Mouse (Mus musculus) embryonic facial prominence, embryonic 14.5 days (tissue): ENCODE results near the gene Vapa. TPM values are rescaled to one million over a fixed set of nuclear protein-coding genes. Genes with fewer than 3 reads are reported as not detected.
"Not testable (repeated sequence)": the region's sequence is repeated elsewhere in the genome, so short reads cannot be mapped to it uniquely, and the experiment has no call there.

ENCODE experiments used
- ATAC-seq: fragments of 200-750 bp; cut with Nextera tagmentation; 2 replicates; pipeline ENCODE4 v1.8.0; 2017; ENCODE audit warnings: low read depth, moderate number of reproducible peaks, moderate TSS enrichment
- DNase-seq: peaks from one replicate; pipeline ENCODE4 v3.0.0-alpha.2; 2015; ENCODE audit warnings: low spot score
- H3K27ac ChIP-seq: fragments of 300-500 bp; sonication (generic); replicated peaks from 2 replicates; pipeline ENCODE4 v1.5.1; 2014; ENCODE audit warnings: low read depth, mild to moderate bottlenecking, low read length, moderate library complexity
- H3K27me3 ChIP-seq: fragments of 300-500 bp; sonication (generic); replicated peaks from 2 replicates; pipeline ENCODE4 v1.6.1; 2014; ENCODE audit warnings: low read length; ENCODE audit not compliant: control insufficient read depth, insufficient read depth
- H3K36me3 ChIP-seq: fragments of 300-500 bp; sonication (generic); 2 replicates; pipeline ENCODE4 v1.6.1; 2014; ENCODE audit warnings: low read length, mixed read lengths; ENCODE audit not compliant: control insufficient read depth, insufficient read depth
- H3K4me1 ChIP-seq: fragments of 300-500 bp; sonication (generic); 2 replicates; pipeline ENCODE4 v1.6.1; 2014; ENCODE audit warnings: antibody characterized with exemption, low read length; ENCODE audit not compliant: control insufficient read depth, insufficient read depth
- H3K4me2 ChIP-seq: fragments of 300-500 bp; sonication (generic); 2 replicates; pipeline ENCODE4 v1.6.1; 2014; ENCODE audit warnings: low read depth, mild to moderate bottlenecking, low read length, moderate library complexity, mixed read lengths
- H3K4me3 ChIP-seq: fragments of 300-500 bp; sonication (generic); 2 replicates; pipeline ENCODE4 v1.5.1; 2014; ENCODE audit warnings: low read depth, mild to moderate bottlenecking, low read length
- H3K9ac ChIP-seq: fragments of 300-500 bp; sonication (generic); 2 replicates; pipeline ENCODE4 v1.6.1; 2014; ENCODE audit warnings: low read depth, mild to moderate bottlenecking, low read length, moderate library complexity, mixed read lengths
- H3K9me3 ChIP-seq: fragments of 300-500 bp; sonication (generic); 2 replicates; pipeline ENCODE4 v1.6.1; 2016; ENCODE audit warnings: low read length; ENCODE audit not compliant: control insufficient read depth
- WGBS: fragments of 180-500 bp; shearing (Covaris S2); extraction: QIAGEN DNeasy Blood & Tissue Kit; methylation state at CpG from one replicate; pipeline ENCODE4 v1.1.7; 2014; 5-methylcytosine and 5-hydroxymethylcytosine counted together
- polyA plus RNA-seq: library from polyadenylated mRNA; unstranded; fragments of >200 nt; fragmentation: Nextera tagmentation; extraction: Ambion mirVana; gene quantifications from 2 replicates; pipeline ENCODE4 v1.2.1, GENCODE M21; 2014

Gene Vapa
- polyA plus RNA-seq, 1 experiment from 2014 or later = 215 TPM

DNA sequence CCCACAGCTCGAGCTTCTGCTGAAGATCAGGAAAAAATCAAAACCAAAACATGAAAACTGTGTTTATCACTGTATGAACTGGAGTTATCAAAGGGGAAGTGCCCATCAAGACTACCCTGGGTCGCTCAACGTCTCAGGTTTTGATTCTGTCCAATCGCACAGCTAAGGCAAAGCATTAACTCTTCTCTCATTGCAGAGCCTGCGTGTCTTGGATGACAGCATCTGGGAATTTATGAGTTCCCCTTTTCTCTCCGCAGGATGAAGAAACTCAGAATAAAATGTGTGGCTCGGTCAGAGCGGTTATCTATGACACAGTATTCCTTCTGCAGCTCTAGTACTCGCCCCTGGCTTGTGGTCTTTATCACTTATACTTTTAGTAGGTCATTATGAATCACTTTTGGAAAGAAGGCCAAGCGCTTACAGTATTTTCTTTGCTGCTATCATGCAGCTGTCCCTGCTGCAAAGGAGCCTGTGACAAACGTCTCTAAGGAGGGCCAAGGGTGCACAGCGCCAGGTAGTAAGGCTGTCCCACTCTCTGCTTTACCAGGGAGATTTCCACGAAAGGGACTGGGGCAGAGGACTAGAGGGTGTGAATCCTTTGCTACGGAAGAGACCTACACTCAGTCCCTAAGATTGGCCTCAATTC, 22.5 kb upstream of the Vapa start:
- no peaks in the 10 kb centered on the region for H3K4me1 ChIP-seq
- WGBS = 77% methylated on average over 14 of the region's 14 CpGs
- DNase-seq (no peak), ATAC-seq (no peak)
- H3K9ac ChIP-seq = no peak overlapping the region
- no peaks in the 10 kb centered on the region for H3K9me3 ChIP-seq
- H3K4me2 ChIP-seq = no peak overlapping the region
- H3K36me3 ChIP-seq = no peaks in the 10 kb centered on the region
- no peak overlapping the region for H3K4me3 ChIP-seq
- no peak overlapping the region for H3K27ac ChIP-seq
- H3K27me3 ChIP-seq = no peaks in the 10 kb centered on the region

DNA sequence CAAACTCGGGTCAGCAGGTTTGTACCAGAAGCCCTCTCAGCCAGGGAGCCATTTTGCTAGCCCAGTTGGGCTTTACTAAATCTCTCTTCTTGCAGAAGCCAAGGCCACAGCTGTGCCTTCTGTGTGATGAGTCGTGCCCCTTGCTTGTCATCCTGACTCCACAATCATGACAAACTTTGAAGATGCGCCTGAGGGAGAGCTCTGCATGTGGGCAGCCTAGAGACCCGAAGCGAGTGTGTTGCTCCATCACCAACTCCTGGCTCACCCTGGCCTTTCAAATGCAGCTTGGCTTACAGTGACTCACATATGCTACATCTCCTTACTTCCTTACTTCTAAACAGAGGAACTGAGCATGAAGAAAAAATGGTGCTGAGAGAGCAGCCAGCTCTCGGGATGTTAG, 16.6 kb upstream of the Vapa start:
- Histone ChIP-seq H3K4me3 (no peak overlapping the region), H3K9ac (no peak overlapping the region), H3K4me1 (no peaks in the 10 kb centered on the region), H3K4me2 (no peak overlapping the region), H3K27me3 (no peaks in the 10 kb centered on the region), H3K36me3 (no peaks in the 10 kb centered on the region), H3K27ac (no peak overlapping the region), H3K9me3 (no peaks in the 10 kb centered on the region)
- 76% methylated on average over 6 of the region's 6 CpGs for WGBS
- ATAC-seq = no peak
- DNase-seq = no peak

DNA sequence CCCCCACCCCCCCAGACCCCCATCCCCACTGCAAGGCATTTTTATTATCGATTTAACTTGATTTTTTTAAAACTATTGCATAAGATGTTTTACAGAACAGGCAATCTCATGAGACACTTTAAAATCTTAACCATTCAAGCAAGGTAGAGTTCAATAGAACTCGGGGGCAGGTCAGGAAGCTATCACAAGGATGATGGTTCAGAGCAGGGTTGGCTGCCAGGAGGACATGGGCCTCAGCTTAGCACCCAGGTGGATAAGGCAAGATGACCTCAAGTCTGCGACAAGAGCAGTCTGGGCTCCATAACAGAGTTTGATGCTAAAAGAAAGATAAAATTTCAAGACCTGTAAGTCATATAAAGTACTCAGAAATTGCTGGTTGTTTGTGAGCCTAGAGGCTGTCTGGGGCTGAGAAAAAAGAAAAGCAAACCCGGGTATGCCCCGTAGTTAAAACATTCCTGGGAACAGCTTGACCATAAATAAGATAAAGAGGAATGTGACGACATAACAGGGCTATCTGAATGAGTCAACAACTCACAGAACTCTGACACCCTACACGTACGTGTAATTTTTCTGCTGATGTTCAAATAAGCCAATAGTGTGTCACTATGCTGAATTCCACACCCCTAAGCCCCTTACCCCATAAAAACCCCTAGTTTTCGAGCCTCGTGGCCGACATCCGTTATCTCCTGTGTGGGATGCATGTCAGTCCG, 15.6 kb upstream of the Vapa start:
- not testable (repeated sequence) for H3K4me1 ChIP-seq, ATAC-seq, H3K4me3 ChIP-seq, H3K4me2 ChIP-seq, H3K27ac ChIP-seq, H3K36me3 ChIP-seq, H3K9me3 ChIP-seq, H3K27me3 ChIP-seq, DNase-seq, H3K9ac ChIP-seq
- WGBS = 75% methylated on average over 13 of the region's 13 CpGs

DNA sequence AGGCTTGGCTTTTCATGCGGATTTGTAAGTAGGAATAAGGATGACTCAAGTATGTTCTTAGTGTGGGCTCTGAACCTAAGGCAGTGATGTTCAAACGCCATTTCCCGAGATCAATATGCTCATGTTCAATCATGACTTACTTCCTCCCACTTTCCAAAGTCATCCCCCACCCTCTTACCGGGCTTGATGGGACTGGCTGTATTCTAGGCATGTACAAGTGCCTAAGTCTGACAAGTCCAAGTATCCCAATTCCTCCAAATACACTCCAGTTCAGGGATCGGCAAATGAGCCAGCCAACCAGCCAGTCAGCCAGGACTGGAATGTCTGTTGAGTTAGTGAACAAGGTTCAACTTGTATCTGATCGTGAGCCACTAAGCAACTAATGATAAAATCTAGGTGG, 12.9 kb upstream of the Vapa start:
- no peaks in the 10 kb centered on the region for H3K27me3 ChIP-seq
- WGBS = 90% methylated on average over 6 of the region's 6 CpGs
- no peak overlapping the region for H3K4me3 ChIP-seq
- no peaks in the 10 kb centered on the region for H3K36me3 ChIP-seq
- H3K9ac ChIP-seq = no peak overlapping the region
- H3K4me2 ChIP-seq = no peak overlapping the region
- H3K27ac ChIP-seq = no peak overlapping the region
- no peaks in the 10 kb centered on the region for H3K9me3 ChIP-seq
- ATAC-seq (no peak), DNase-seq (no peak)
- no peaks in the 10 kb centered on the region for H3K4me1 ChIP-seq

DNA sequence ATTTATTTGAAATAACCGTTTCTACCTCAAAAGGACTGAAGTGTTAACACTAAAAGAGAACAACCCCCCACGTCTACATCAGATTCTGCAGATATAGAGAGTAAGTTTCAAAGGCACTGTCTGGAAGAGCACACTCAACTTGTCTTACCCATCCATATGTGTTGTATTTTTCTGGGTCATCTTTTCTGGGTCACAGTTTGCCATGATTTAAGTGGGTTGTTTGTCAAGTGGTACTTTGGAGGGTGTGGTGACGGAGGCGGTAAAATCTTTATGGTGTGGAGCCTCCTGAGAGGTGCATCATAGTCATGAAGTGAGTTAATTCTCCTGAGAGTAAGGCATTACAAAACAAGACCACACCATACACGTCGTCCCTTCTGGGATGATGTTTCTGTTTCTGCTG, 12.2 kb upstream of the Vapa start:
- no peaks in the 10 kb centered on the region for H3K27me3 ChIP-seq
- no peak overlapping the region for H3K4me3 ChIP-seq
- ATAC-seq = no peak
- no peak for DNase-seq
- H3K27ac ChIP-seq = no peak overlapping the region
- H3K9me3 ChIP-seq = no peaks in the 10 kb centered on the region
- H3K4me1 ChIP-seq = no peaks in the 10 kb centered on the region
- no peak overlapping the region for H3K4me2 ChIP-seq
- 74% methylated on average over 6 of the region's 6 CpGs for WGBS
- no peaks in the 10 kb centered on the region for H3K36me3 ChIP-seq
- no peak overlapping the region for H3K9ac ChIP-seq

DNA sequence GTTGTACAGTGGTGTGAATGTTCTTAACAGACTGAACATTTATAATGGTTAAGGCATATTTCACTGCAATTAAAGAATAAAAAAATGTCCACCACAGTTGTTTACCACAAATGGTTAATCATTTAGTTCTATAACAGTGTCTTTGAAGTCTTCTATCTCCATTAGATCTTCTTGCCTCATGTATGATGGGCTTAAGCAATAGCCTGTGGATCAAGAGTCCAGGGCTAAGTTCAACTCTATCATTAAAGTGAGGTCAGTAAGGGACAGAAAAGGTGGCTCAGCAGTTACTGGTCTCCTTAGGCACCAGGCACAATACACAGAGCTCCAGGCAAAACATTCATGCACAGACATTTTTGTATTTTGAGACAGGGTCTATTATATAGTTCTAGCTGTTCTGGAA, 9.8 kb upstream of the Vapa start:
- H3K4me3 ChIP-seq = no peak overlapping the region
- H3K4me1 ChIP-seq = no peaks in the 10 kb centered on the region
- ATAC-seq (no peak), DNase-seq (no peak)
- no peak overlapping the region for H3K27ac ChIP-seq
- H3K9me3 ChIP-seq = no peaks in the 10 kb centered on the region
- H3K27me3 ChIP-seq = no peaks in the 10 kb centered on the region
- no peak overlapping the region for H3K4me2 ChIP-seq
- no peaks in the 10 kb centered on the region for H3K36me3 ChIP-seq
- no peak overlapping the region for H3K9ac ChIP-seq

DNA sequence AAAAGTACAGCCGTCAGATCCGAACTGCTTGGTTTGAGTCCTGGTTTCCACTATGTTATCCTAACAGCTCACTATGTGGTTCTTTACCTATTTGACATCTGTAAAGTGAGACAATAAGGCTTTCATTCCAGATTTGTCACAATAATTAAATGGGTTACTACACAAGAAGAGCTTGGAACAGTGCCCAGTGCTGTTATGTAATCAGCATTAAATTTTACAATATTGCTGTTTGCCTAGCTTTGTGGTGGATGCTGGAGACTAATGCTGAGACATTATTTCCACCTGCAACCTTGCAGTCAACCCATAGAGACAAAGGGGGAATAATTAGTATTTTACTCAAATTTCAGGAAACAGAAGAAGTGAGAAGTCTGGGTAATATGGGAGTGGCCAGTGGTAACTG, 5.1 kb upstream of the Vapa start:
- WGBS = 75% methylated on average over 2 of the region's 2 CpGs
- ATAC-seq = no peak
- DNase-seq = peak; percentile 56

DNA sequence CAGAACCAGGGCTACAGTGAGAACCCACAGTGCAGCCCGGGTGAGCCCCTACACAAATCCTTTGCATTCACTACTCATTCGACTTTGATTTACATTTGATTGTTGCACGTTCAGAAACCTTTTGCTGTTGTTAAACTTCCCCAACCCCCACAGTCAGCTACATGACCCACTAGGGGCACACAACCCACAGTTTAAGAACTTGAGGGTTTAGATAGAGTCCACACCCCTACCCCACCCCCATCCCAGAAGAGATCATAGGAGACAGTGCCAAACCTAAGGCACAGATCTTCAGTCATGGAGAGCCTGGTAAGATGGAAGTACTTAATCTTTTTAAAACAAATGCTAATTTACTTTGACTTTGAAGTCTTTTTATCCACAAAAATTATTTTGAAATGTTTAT, 2.3 kb upstream of the Vapa start:
- Histone ChIP-seq H3K9me3 (no peaks in the 10 kb centered on the region), H3K27me3 (no peaks in the 10 kb centered on the region), H3K27ac (no peak overlapping the region), H3K36me3 (no peaks in the 10 kb centered on the region), H3K4me1 (peaks cover 4% of the 10 kb centered on the region; the same call in 1 of the 2 replicates), H3K4me2 (no peak overlapping the region), H3K9ac (no peak overlapping the region), H3K4me3 (no peak overlapping the region)
- DNase-seq (no peak), ATAC-seq (no peak)
- WGBS = 45% methylated on average over 3 of the region's 3 CpGs

More for the DNA sequence above, 5.1 kb upstream of the Vapa start:
- H3K36me3 ChIP-seq = no peaks in the 10 kb centered on the region
- no peaks in the 10 kb centered on the region for H3K27me3 ChIP-seq
- no peaks in the 10 kb centered on the region for H3K4me1 ChIP-seq
- no peak overlapping the region for H3K4me2 ChIP-seq
- no peak overlapping the region for H3K9ac ChIP-seq
- H3K4me3 ChIP-seq = no peak overlapping the region
- no peaks in the 10 kb centered on the region for H3K9me3 ChIP-seq
- H3K27ac ChIP-seq = no peak overlapping the region

DNA sequence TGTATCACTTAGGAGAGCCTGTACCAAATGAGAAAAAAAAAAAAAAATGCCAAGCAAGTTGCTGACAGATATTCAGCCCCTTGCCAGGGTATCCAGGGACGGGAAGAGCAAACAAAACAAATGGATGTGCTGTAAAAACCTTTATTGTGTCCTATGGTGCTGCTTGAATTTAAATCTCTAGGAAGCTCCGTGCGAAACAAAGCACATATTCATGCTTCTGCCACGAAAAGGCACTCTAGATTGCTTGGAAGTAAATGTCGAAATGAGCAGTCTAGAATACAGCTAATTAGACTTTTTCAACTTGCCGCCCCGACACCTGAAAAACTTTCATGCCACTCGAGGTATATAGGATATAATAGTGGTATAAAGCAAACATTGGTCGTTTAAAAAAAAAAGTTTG, 1.1 kb upstream of the Vapa start:
- DNase-seq (peak; percentile 46), ATAC-seq (no peak)
- Histone ChIP-seq H3K9me3 (no peaks in the 10 kb centered on the region), H3K27ac (peak overlapping the region; percentile 100), H3K4me2 (peak overlapping the region; percentile 69), H3K36me3 (no peaks in the 10 kb centered on the region; the same call in 1 of the 2 replicates), H3K27me3 (no peaks in the 10 kb centered on the region), H3K4me1 (peaks cover 4% of the 10 kb centered on the region; the same call in 1 of the 2 replicates), H3K9ac (peak overlapping the region; percentile 96), H3K4me3 (peak overlapping the region; percentile 92)
- under 1% methylated on average over 9 of the region's 9 CpGs for WGBS
